Mouse (Mus musculus) heart, embryonic 11.5 days (tissue): ENCODE measurements at regions not wholly inside any gene's neighbourhood (a gene's known extent, or its start where the extent isn't known, plus 50 kb on each side); places are given as distances from the start of the nearest gene placed in this dataset.

Source experiments
- ATAC-seq: fragments of 200-750 bp; cut with Nextera tagmentation; replicated peaks from 2 replicates; pipeline ENCODE4 v1.8.0; 2017; ENCODE audit warnings: moderate library complexity; ENCODE audit not compliant: insufficient number of reproducible peaks, low FRiP score, low TSS enrichment
- H3K27ac ChIP-seq: fragments of 300-500 bp; sonication (generic); 2 replicates; pipeline ENCODE4 v1.5.1; 2014; ENCODE audit warnings: mild to moderate bottlenecking, low read depth, low read length
- H3K27me3 ChIP-seq: fragments of 300-500 bp; sonication (generic); 2 replicates; pipeline ENCODE4 v1.6.1; 2014; ENCODE audit warnings: mild to moderate bottlenecking, low read length, mixed read lengths; ENCODE audit not compliant: control insufficient read depth, insufficient read depth
- H3K36me3 ChIP-seq: fragments of 300-500 bp; sonication (generic); 2 replicates; pipeline ENCODE4 v1.6.1; 2014; ENCODE audit warnings: mild to moderate bottlenecking, low read length, moderate library complexity, mixed read lengths; ENCODE audit not compliant: control insufficient read depth, insufficient read depth
- H3K4me1 ChIP-seq: fragments of 300-500 bp; sonication (generic); 2 replicates; pipeline ENCODE4 v1.6.1; 2014; ENCODE audit warnings: low read length; ENCODE audit not compliant: control insufficient read depth, insufficient read depth
- H3K4me2 ChIP-seq: fragments of 300-500 bp; sonication (generic); 2 replicates; pipeline ENCODE4 v1.6.1; 2014; ENCODE audit warnings: mild to moderate bottlenecking, moderate library complexity
- H3K4me3 ChIP-seq: fragments of 300-500 bp; sonication (generic); 2 replicates; pipeline ENCODE4 v1.5.1; 2014; ENCODE audit warnings: low read depth, low read length
- H3K9ac ChIP-seq: fragments of 300-500 bp; sonication (generic); 2 replicates; pipeline ENCODE4 v1.6.1; 2014; ENCODE audit warnings: mild to moderate bottlenecking, low read depth, low read length, moderate library complexity
- H3K9me3 ChIP-seq: fragments of 300-500 bp; sonication (generic); replicated peaks from 2 replicates; pipeline ENCODE4 v1.6.1; 2016; ENCODE audit warnings: low read length; ENCODE audit not compliant: control insufficient read depth
- WGBS: fragments of 180-500 bp; shearing (Covaris S2); extraction: QIAGEN DNeasy Blood & Tissue Kit; methylation state at CpG from one replicate; pipeline ENCODE4 v1.1.7; 2014; ENCODE audit not compliant: insufficient replicate concordance; 5-methylcytosine and 5-hydroxymethylcytosine counted together

- Histone ChIP-seq H3K4me1 (peaks cover 7% of the 10 kb centered on the region; the same call in 1 of the 2 replicates), H3K4me3 (no peak overlapping the region), H3K9me3 (no peaks in the 10 kb centered on the region), H3K27ac (no peak overlapping the region), H3K4me2 (no peak overlapping the region), H3K9ac (no peak overlapping the region), H3K27me3 (peaks cover 17% of the 10 kb centered on the region; the same call in 1 of the 2 replicates), H3K36me3 (no peaks in the 10 kb centered on the region)
- 63% methylated on average over 2 of the region's 2 CpGs for WGBS
- ATAC-seq: no peak
These were observed 317.1 kb downstream of the Matn1 start for GRCm38 (mm10) chr4:131261236-131261635.

- no peak overlapping the region for H3K9ac ChIP-seq
- H3K27me3 ChIP-seq: peaks cover 18% of the 10 kb centered on the region; the same call in 1 of the 2 replicates
- H3K4me2 ChIP-seq: no peak overlapping the region
- no peak overlapping the region for H3K27ac ChIP-seq
- ATAC-seq: no peak
- H3K36me3 ChIP-seq: no peaks in the 10 kb centered on the region
- H3K4me1 ChIP-seq: peaks cover 7% of the 10 kb centered on the region; the same call in 1 of the 2 replicates
- 66% methylated on average over 6 of the region's 6 CpGs for WGBS
- no peak overlapping the region for H3K4me3 ChIP-seq
- no peaks in the 10 kb centered on the region for H3K9me3 ChIP-seq
These were observed 318.7 kb downstream of the Matn1 start for GRCm38 (mm10) chr4:131262909-131263308.

DNA sequence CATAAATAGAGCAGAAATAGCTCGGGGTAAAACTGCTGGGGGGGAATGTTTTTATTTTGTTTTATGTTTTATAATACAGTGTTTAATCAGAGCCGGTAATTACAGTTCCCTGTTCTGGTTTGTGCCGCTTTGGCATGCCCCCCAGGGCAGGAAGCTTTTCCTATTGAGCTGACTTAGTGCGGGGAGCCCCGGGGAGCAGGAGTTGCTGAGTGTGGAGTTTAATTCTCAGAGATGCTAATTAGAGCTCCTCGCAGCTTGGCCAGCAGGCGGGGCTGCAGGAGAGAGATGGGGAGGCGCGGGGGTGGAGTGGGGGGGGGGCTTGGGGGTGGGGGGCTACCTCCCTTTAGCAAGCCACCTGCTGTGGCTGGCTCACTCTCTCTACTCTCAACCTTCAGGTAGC lies 322.6 kb downstream of the Matn1 start:
- H3K27me3 ChIP-seq: peaks cover 23% of the 10 kb centered on the region
- no peaks in the 10 kb centered on the region for H3K9me3 ChIP-seq
- no peak overlapping the region for H3K27ac ChIP-seq
- H3K36me3 ChIP-seq: no peaks in the 10 kb centered on the region
- H3K9ac ChIP-seq: no peak overlapping the region
- H3K4me2 ChIP-seq: no peak overlapping the region
- H3K4me3 ChIP-seq: no peak overlapping the region
- no peak for ATAC-seq
- peaks cover 7% of the 10 kb centered on the region; the same call in 1 of the 2 replicates for H3K4me1 ChIP-seq
- 13% methylated on average over 9 of the region's 9 CpGs for WGBS

DNA sequence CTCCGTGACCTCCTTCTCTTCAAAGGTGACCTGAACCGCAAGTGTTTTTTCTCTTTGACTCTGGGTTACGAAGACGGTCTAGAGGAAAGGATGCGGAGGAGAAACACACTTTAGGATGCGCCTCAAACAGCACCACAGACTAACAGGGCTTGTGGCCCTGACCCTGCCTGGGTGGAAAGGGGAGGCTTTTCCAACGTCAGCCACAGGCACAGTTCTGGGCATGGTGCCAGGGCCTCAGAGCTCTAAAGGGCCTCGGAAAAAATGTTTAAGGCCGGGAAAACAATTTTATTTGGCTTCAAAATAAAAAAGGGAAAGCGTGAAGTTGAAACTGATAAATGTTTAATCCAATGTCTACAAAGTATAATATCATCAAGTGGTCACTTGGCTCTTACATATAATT lies 323.6 kb downstream of the Matn1 start:
- ATAC-seq: no peak
- no peak overlapping the region for H3K4me2 ChIP-seq
- peaks cover 7% of the 10 kb centered on the region; the same call in 1 of the 2 replicates for H3K4me1 ChIP-seq
- H3K27ac ChIP-seq: no peak overlapping the region
- H3K27me3 ChIP-seq: peaks cover 19% of the 10 kb centered on the region
- H3K36me3 ChIP-seq: no peaks in the 10 kb centered on the region
- 52% methylated on average over 10 of the region's 10 CpGs for WGBS
- H3K4me3 ChIP-seq: no peak overlapping the region
- no peak overlapping the region for H3K9ac ChIP-seq
- H3K9me3 ChIP-seq: no peaks in the 10 kb centered on the region

GRCm38 (mm10) chr4:131270192-131270591 lies 326.0 kb downstream of the Matn1 start:
- ATAC-seq: no peak
- Histone ChIP-seq H3K4me1 (no peaks in the 10 kb centered on the region), H3K4me2 (no peak overlapping the region), H3K36me3 (no peaks in the 10 kb centered on the region), H3K27me3 (peaks cover 16% of the 10 kb centered on the region), H3K9ac (no peak overlapping the region), H3K4me3 (no peak overlapping the region), H3K9me3 (no peaks in the 10 kb centered on the region), H3K27ac (no peak overlapping the region)
- 9% methylated on average over 7 of the region's 7 CpGs for whole genome bisulfite sequencing

DNA sequence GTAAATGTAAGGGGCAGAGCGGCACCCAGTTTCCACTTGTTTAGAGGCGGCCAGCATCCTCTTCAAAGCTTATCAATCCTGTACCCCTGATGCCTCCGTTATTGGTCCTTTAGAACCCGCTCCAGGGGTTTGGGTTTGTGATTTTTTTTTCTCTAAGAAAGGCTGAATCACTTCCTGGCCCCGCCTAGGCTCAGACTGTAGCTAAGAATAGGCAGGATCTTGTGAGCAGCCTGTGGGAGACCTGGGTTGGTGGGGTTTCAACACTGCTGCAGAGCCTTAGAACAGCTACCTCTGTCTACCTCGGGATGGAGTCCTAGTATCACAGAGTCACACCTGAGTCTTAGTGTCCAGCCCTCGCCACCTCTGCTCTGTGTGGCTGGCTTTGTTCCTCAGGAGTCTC lies 327.9 kb downstream of the Matn1 start:
- no peaks in the 10 kb centered on the region for H3K36me3 ChIP-seq
- no peak overlapping the region for H3K27ac ChIP-seq
- 54% methylated on average over 7 of the region's 7 CpGs for WGBS
- no peak overlapping the region for H3K4me2 ChIP-seq
- peaks cover 6% of the 10 kb centered on the region for H3K27me3 ChIP-seq
- no peak overlapping the region for H3K4me3 ChIP-seq
- no peaks in the 10 kb centered on the region for H3K4me1 ChIP-seq
- no peaks in the 10 kb centered on the region for H3K9me3 ChIP-seq
- ATAC-seq: no peak
- H3K9ac ChIP-seq: no peak overlapping the region

DNA sequence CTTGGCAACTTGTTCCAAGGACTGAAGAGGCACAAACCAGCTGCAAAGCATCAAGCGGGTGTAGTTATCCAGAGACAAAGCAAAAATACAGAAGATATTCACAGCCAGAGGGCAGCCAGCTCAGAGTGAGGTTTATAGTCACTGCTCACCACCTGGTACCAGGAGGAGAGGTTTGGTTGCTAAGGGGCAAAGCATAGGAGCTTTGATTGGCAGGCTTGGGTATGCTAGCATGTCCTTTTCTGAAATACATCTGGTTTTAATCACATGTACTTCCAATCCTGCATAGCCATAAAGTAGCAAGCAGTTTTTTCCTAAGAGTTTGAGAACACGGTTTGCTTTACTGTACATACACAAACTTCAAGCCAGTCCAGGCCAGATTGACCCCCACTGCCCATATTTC lies 349.4 kb downstream of the Matn1 start:
- no peaks in the 10 kb centered on the region for H3K36me3 ChIP-seq
- no peak overlapping the region for H3K9ac ChIP-seq
- no peak overlapping the region for H3K4me2 ChIP-seq
- no peak overlapping the region for H3K27ac ChIP-seq
- H3K9me3 ChIP-seq: no peaks in the 10 kb centered on the region
- WGBS: 77% methylated on average over 2 of the region's 2 CpGs
- ATAC-seq: no peak
- H3K4me3 ChIP-seq: no peak overlapping the region
- no peaks in the 10 kb centered on the region for H3K27me3 ChIP-seq
- H3K4me1 ChIP-seq: no peaks in the 10 kb centered on the region

- no peak for ATAC-seq
- no peak overlapping the region for H3K27ac ChIP-seq
- WGBS: 77% methylated on average over 14 of the region's 14 CpGs
- H3K36me3 ChIP-seq: no peaks in the 10 kb centered on the region
- H3K27me3 ChIP-seq: no peaks in the 10 kb centered on the region
- H3K4me3 ChIP-seq: no peak overlapping the region
- H3K4me1 ChIP-seq: no peaks in the 10 kb centered on the region
- no peaks in the 10 kb centered on the region for H3K9me3 ChIP-seq
- no peak overlapping the region for H3K4me2 ChIP-seq
- no peak overlapping the region for H3K9ac ChIP-seq
These were observed 354.0 kb downstream of the Matn1 start for GRCm38 (mm10) chr4:131298011-131298674.

DNA sequence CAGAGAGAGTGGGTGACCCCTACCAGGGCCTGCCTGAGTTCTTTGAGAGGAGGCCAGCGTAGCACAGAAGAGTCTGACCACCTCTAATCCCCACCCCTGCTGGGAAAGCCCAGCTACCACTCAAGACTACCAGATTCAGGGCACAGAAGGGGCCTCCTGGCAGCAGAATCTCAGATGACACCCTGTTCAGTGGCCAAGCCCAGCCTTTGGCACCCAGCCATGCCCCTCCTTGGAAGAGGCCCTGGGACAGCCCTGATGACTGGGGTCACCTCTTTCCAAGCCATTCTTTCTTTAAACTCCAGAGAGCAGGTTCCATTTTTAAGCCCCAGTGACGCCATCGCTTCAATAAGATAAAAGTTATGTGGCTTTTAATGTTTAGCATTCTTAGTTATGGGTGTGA lies 359.8 kb downstream of the Matn1 start:
- WGBS: 81% methylated on average over 3 of the region's 3 CpGs
- ATAC-seq: no peak
- no peaks in the 10 kb centered on the region for H3K36me3 ChIP-seq
- no peak overlapping the region for H3K4me3 ChIP-seq
- H3K4me2 ChIP-seq: no peak overlapping the region
- peaks cover 4% of the 10 kb centered on the region for H3K4me1 ChIP-seq
- no peak overlapping the region for H3K9ac ChIP-seq
- no peaks in the 10 kb centered on the region for H3K27me3 ChIP-seq
- H3K27ac ChIP-seq: no peak overlapping the region
- no peaks in the 10 kb centered on the region for H3K9me3 ChIP-seq
